Mouse (Mus musculus) spleen, adult 18-20 months (tissue): ENCODE results near the gene Cdc16.

Source experiments
- DNase-seq, 2 experiments: peaks; one replicate each; pipeline ENCODE4 v3.0.0; 2022; ENCODE audit warnings: mixed read lengths in 2 of 2

The Cdc16 gene

GRCm38 (mm10) chr8:13828598-13829172 is 71.2 kb downstream of the Cdc16 start:
- no peak for DNase-seq
